ENCODE assay signal across 12 mouse cellular contexts in the genomic region with DNA sequence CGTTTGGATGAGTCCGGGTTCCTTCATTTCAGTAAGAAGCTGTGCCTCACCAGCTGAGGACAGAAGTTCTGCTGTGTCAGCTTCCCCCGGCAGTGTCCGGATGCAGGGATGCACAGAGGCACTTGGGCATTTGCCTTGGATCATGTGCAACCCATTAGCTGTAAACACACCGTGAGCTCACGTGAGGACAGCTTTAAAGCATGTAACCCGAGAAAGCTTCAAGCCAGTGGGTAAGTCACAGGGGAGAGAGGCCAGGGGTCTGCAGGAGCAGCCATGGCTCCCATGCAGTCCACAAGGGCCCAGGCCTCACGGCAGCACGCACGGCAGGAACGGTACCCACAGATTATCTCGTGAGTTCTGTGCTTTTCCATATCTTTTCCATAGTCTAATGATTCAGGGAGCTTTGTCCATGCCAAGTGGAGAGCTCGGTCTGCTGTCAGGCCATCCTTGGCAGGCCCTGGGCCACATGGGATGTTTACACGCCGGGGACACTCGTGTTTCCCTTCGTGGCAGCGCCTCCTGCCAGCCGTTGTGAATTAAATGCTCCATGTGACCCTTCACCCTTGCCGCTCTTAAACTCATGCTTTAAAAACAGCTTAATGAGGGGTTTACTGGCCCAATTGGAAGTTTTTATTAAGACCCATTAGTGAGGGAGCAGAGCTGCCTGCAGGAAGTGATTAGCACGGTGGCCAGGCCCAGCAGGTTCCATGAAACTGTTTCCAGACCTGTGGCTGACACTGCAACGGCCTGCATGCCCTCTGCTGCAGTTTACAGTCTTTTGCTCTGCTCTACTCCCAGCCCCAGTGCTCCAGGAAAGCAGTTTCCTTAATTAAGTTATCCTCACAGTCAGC. TPM values are rescaled to one million over a fixed set of nuclear protein-coding genes. Genes with fewer than 3 reads are reported as not detected.
DNase-seq lines count a peak whose midpoint lies in the region; ATAC-seq and TF ChIP-seq lines count a peak whose summit lies in the region.
"Had no signal": no experiment of that assay in that cellular context is flagged by ENCODE, and none has a peak within 500 bp of the region (broad histone marks: within the 10 kb centered on the region; RNA-seq: fewer than 3 reads in every experiment).

No protein-coding gene starts in this region.

- H3K9me3 ChIP-seq in hindbrain, embryonic 11.5 days (ENCODE audit: control insufficient read depth, low read length) = no peaks in the 10 kb centered on the region
- H3K9me3 ChIP-seq in hindbrain, embryonic 14.5 days (ENCODE audit: control insufficient read depth, low read length) = no peaks in the 10 kb centered on the region
- H3K9me3 ChIP-seq in embryonic facial prominence, embryonic 14.5 days (ENCODE audit: control insufficient read depth, low read length) = no peaks in the 10 kb centered on the region
- no peaks in the 10 kb centered on the region for H3K9me3 ChIP-seq in limb, embryonic 14.5 days (ENCODE audit: control insufficient read depth, low read length)

- no peak overlapping the region for H3K4me2 ChIP-seq in hindbrain, embryonic 11.5 days (replicated peaks; ENCODE audit: low read depth, low read length)
- no peak overlapping the region for H3K4me2 ChIP-seq in hindbrain, embryonic 14.5 days (replicated peaks)
- H3K4me2 ChIP-seq in embryonic facial prominence, embryonic 14.5 days (ENCODE audit: low read depth, low read length) = no peak overlapping the region
- H3K4me2 ChIP-seq in limb, embryonic 14.5 days (replicated peaks; ENCODE audit: low read depth, low read length, severe bottlenecking) = no peak overlapping the region

- 58% methylated on average over 22 of the region's 22 CpGs for WGBS in hindbrain, embryonic 11.5 days
- WGBS in hindbrain, embryonic 14.5 days = 72% methylated on average over 22 of the region's 22 CpGs
- WGBS in embryonic facial prominence, embryonic 14.5 days = 19% methylated on average over 22 of the region's 22 CpGs
- 14% methylated on average over 22 of the region's 22 CpGs for WGBS in limb, embryonic 14.5 days

- no peaks in the 10 kb centered on the region for H3K4me1 ChIP-seq in hindbrain, embryonic 11.5 days (replicated peaks; ENCODE audit: control insufficient read depth, insufficient read depth, low read length)
- peaks cover 5% of the 10 kb centered on the region; the same call in 1 of the 2 replicates for H3K4me1 ChIP-seq in hindbrain, embryonic 14.5 days (replicated peaks; ENCODE audit: control insufficient read depth, insufficient read depth, low read length)
- H3K4me1 ChIP-seq in embryonic facial prominence, embryonic 14.5 days (ENCODE audit: control insufficient read depth, insufficient read depth, low read length) = peaks cover 18% of the 10 kb centered on the region
- H3K4me1 ChIP-seq in limb, embryonic 14.5 days (ENCODE audit: control insufficient read depth, insufficient read depth, low read length) = peaks cover 23% of the 10 kb centered on the region

- peaks cover 2% of the 10 kb centered on the region; the same call in 1 of the 2 replicates for H3K36me3 ChIP-seq in hindbrain, embryonic 11.5 days (ENCODE audit: control insufficient read depth, insufficient read depth, low read length)
- peaks cover 10% of the 10 kb centered on the region for H3K36me3 ChIP-seq in hindbrain, embryonic 14.5 days (replicated peaks; ENCODE audit: control insufficient read depth, insufficient read depth)
- H3K36me3 ChIP-seq in embryonic facial prominence, embryonic 14.5 days (ENCODE audit: control insufficient read depth, insufficient read depth, low read length) = peaks cover 36% of the 10 kb centered on the region; the same call in 1 of the 2 replicates
- H3K36me3 ChIP-seq in limb, embryonic 14.5 days (ENCODE audit: control insufficient read depth, insufficient read depth, low read length) = peaks cover 26% of the 10 kb centered on the region

- H3K27ac ChIP-seq in hindbrain, embryonic 11.5 days (ENCODE audit: low read depth, low read length) = 0 out of 2 replicates have a peak overlapping the region, but pooled peaks have one; percentile 6
- no peak overlapping the region for H3K27ac ChIP-seq in hindbrain, embryonic 14.5 days
- H3K27ac ChIP-seq in embryonic facial prominence, embryonic 14.5 days (replicated peaks; ENCODE audit: low read depth, low read length) = peak overlapping the region; percentile 65
- no peak overlapping the region; the same call in 1 of the 2 replicates for H3K27ac ChIP-seq in limb, embryonic 14.5 days (replicated peaks; ENCODE audit: low read depth, low read length)

- TF ChIP-seq POLR2A in limb, embryonic 14.5 days (IDR thresholded peaks at IDR 0.05; ENCODE audit: borderline replicate concordance, extremely low read depth, insufficient read depth, insufficient read length) = no peak

- ATAC-seq in hindbrain, embryonic 11.5 days (ENCODE audit: low FRiP score) = no peak
- no peak for ATAC-seq in hindbrain, embryonic 14.5 days (ENCODE audit: low FRiP score)
- peak; percentile 60; the same call in 1 of the 2 replicates for ATAC-seq in embryonic facial prominence, embryonic 14.5 days (ENCODE audit: low read depth)
- ATAC-seq in limb, embryonic 14.5 days (ENCODE audit: low FRiP score, low read depth) = peak; percentile 62; the same call in 1 of the 2 replicates

- no peak overlapping the region for H3K4me3 ChIP-seq in hindbrain, embryonic 11.5 days (ENCODE audit: low read depth, low read length)
- no peak overlapping the region for H3K4me3 ChIP-seq in hindbrain, embryonic 14.5 days (replicated peaks; ENCODE audit: low read length)
- no peak overlapping the region for H3K4me3 ChIP-seq in embryonic facial prominence, embryonic 14.5 days (ENCODE audit: low read depth, low read length)
- no peak overlapping the region for H3K4me3 ChIP-seq in limb, embryonic 14.5 days (replicated peaks; ENCODE audit: low read length)

- DNase-seq in hindbrain, embryonic 11.5 days (ENCODE audit: low spot score) = peak; percentile 31
- DNase-seq in hindbrain, embryonic 14.5 days (ENCODE audit: low spot score) = no peak
- DNase-seq in embryo, embryonic 10.5 days (ENCODE audit: low spot score) = peak; percentile 78
- DNase-seq in embryonic facial prominence, embryonic 14.5 days (ENCODE audit: low spot score) = peak; percentile 72
- peak; percentile 41 for DNase-seq in limb, embryonic 14.5 days (ENCODE audit: low spot score)
- DNase-seq in right cerebral cortex, postnatal 14 days = no peak
- no peak for DNase-seq in ovary, adult 18-20 months (ENCODE audit: low spot score)
- no peak for DNase-seq in gastrocnemius, adult 8-10 months (ENCODE audit: low spot score in 2 of 2)
- DNase-seq: cerebellum, adult 11-12 months; liver; lung, postnatal 4 days had no signal

- H3K27me3 ChIP-seq in hindbrain, embryonic 11.5 days (ENCODE audit: control insufficient read depth, insufficient read depth, low read length) = no peaks in the 10 kb centered on the region
- no peaks in the 10 kb centered on the region for H3K27me3 ChIP-seq in hindbrain, embryonic 14.5 days (ENCODE audit: control insufficient read depth, insufficient read depth, low read length)
- H3K27me3 ChIP-seq in embryonic facial prominence, embryonic 14.5 days (replicated peaks; ENCODE audit: control insufficient read depth, insufficient read depth, low read length) = no peaks in the 10 kb centered on the region
- H3K27me3 ChIP-seq in limb, embryonic 14.5 days (ENCODE audit: control insufficient read depth, insufficient read depth, low read length) = no peaks in the 10 kb centered on the region

- no peak overlapping the region for H3K9ac ChIP-seq in hindbrain, embryonic 11.5 days (ENCODE audit: low read depth, low read length)
- H3K9ac ChIP-seq in hindbrain, embryonic 14.5 days = no peak overlapping the region
- no peak overlapping the region; the same call in 1 of the 2 replicates for H3K9ac ChIP-seq in embryonic facial prominence, embryonic 14.5 days (ENCODE audit: low read depth, low read length)
- H3K9ac ChIP-seq in limb, embryonic 14.5 days (ENCODE audit: low read depth, low read length, severe bottlenecking) = 0 out of 2 replicates have a peak overlapping the region, but pooled peaks have one; percentile 21

RNA-seq across cellular contexts. Expression of gene Lmf1, which starts 14.8 kb away (rescaled TPM):
- 23.1 and 26.9 TPM in 2 replicates for polyA plus RNA-seq in hindbrain, embryonic 11.5 days (2014; fragmentation: Nextera tagmentation; extraction: Ambion mirVana)
- polyA plus RNA-seq in hindbrain, embryonic 14.5 days (2014; fragmentation: Nextera tagmentation; extraction: Ambion mirVana) = 22.4 and 24.9 TPM in 2 replicates
- 27.3 and 30.1 TPM in 2 replicates for polyA plus RNA-seq in embryonic facial prominence, embryonic 14.5 days (2014; fragmentation: Nextera tagmentation; extraction: Ambion mirVana)
- polyA plus RNA-seq in limb, embryonic 14.5 days (2012; rRNA removed) = 20.3 and 26.3 TPM in 2 replicates
- polyA plus RNA-seq in limb, embryonic 14.5 days (2014; fragmentation: Nextera tagmentation; extraction: Ambion mirVana) = 26.9 and 28.7 TPM in 2 replicates
- total RNA-seq in gastrocnemius, adult 8-10 months (2022) = 10 to 100 TPM; 10.4 to 14.1 (median 10.8) TPM

RNA-seq across cellular contexts. Expression of gene Sox8, which starts 23.1 kb away (rescaled TPM):
- 7.1 TPM in 2 replicates for polyA plus RNA-seq in hindbrain, embryonic 11.5 days (2014; fragmentation: Nextera tagmentation; extraction: Ambion mirVana)
- 18.5 and 20.1 TPM in 2 replicates for polyA plus RNA-seq in hindbrain, embryonic 14.5 days (2014; fragmentation: Nextera tagmentation; extraction: Ambion mirVana)
- polyA plus RNA-seq in embryonic facial prominence, embryonic 14.5 days (2014; fragmentation: Nextera tagmentation; extraction: Ambion mirVana) = 15.8 and 18.0 TPM in 2 replicates
- 16.3 and 23.4 TPM in 2 replicates for polyA plus RNA-seq in limb, embryonic 14.5 days (2012; rRNA removed)
- 12.6 and 16.7 TPM in 2 replicates for polyA plus RNA-seq in limb, embryonic 14.5 days (2014; fragmentation: Nextera tagmentation; extraction: Ambion mirVana)
- total RNA-seq in gastrocnemius, adult 8-10 months (2022) = under 1 TPM; 0.19 to 0.76 (median 0.70) TPM
- total RNA-seq: neutrophil, adult 5-6 weeks had no signal

Comparison
In these comparisons a context has a peak if more than half of its experiments do, and no peak if none do; other contexts are left out.
1. DNase-seq: peak in hindbrain, embryonic 11.5 days (single experiment), embryo, embryonic 10.5 days (single experiment), embryonic facial prominence, embryonic 14.5 days (single experiment) and limb, embryonic 14.5 days (single experiment); none in hindbrain, embryonic 14.5 days (single experiment), right cerebral cortex, postnatal 14 days (single experiment), ovary, adult 18-20 months (single experiment) and gastrocnemius, adult 8-10 months (0 of 2).
2. H3K27ac ChIP-seq: peak in hindbrain, embryonic 11.5 days (single experiment) and embryonic facial prominence, embryonic 14.5 days (single experiment); none in hindbrain, embryonic 14.5 days (single experiment) and limb, embryonic 14.5 days (single experiment).
3. ATAC-seq: peak in embryonic facial prominence, embryonic 14.5 days (single experiment) and limb, embryonic 14.5 days (single experiment); none in hindbrain, embryonic 11.5 days (single experiment) and hindbrain, embryonic 14.5 days (single experiment).